Mouse (Mus musculus) liver, adult 2 months (tissue): ENCODE data around the gene Cdr2. TPM values are rescaled to one million over a fixed set of nuclear protein-coding genes. Genes with fewer than 3 reads are reported as not detected.

Source experiments
- DNase-seq: peaks from one replicate; pipeline ENCODE4 v3.0.0-alpha.2; 2011; ENCODE audit warnings: low read depth, low spot score; ENCODE audit errors: extremely low read depth
- H3K27ac ChIP-seq: fragments of 200-500 bp; replicated peaks from 2 replicates; pipeline ENCODE4 v1.5.1; 2012; ENCODE audit warnings: low read depth, mild to moderate bottlenecking, control low read depth, inconsistent platforms, low read length; ENCODE audit not compliant: insufficient read depth
- H3K27me3 ChIP-seq: fragments of 200-500 bp; 2 replicates; pipeline ENCODE4 v1.6.1; 2012; ENCODE audit warnings: mild to moderate bottlenecking, moderate library complexity, low read length, inconsistent platforms; ENCODE audit not compliant: control insufficient read depth, insufficient read depth
- H3K36me3 ChIP-seq: fragments of 200-500 bp; 2 replicates; pipeline ENCODE4 v1.6.1; 2012; ENCODE audit warnings: low read length, inconsistent platforms; ENCODE audit not compliant: control insufficient read depth, insufficient read depth
- H3K4me1 ChIP-seq: fragments of 200-500 bp; 2 replicates; pipeline ENCODE4 v1.6.1; 2011; ENCODE audit warnings: low read length; ENCODE audit not compliant: control insufficient read depth, insufficient read depth
- H3K4me3 ChIP-seq: fragments of 200-500 bp; 2 replicates; pipeline ENCODE4 v1.5.1; 2011; ENCODE audit warnings: low read depth, mild to moderate bottlenecking, control low read depth, low read length, moderate library complexity; ENCODE audit not compliant: insufficient read depth
- H3K79me2 ChIP-seq: fragments of 200-500 bp; 2 replicates; pipeline ENCODE4 v1.6.1; 2012; ENCODE audit warnings: inconsistent platforms, mild to moderate bottlenecking, low read length, moderate library complexity; ENCODE audit not compliant: control insufficient read depth, insufficient read depth
- H3K9ac ChIP-seq: fragments of 200-500 bp; 2 replicates; pipeline ENCODE4 v1.6.1; 2012; ENCODE audit warnings: low read depth, mild to moderate bottlenecking, control low read depth, inconsistent platforms, low read length
- CTCF ChIP-seq: fragments of 200-500 bp; IDR thresholded peaks from 2 replicates; pipeline ENCODE4 v1.5.1; 2011; ENCODE audit warnings: low read depth, low read length, control low read depth
- POLR2A ChIP-seq: fragments of 200-500 bp; IDR thresholded peaks from 2 replicates; pipeline ENCODE4 v1.6.1; 2011; ENCODE audit warnings: low read length, control low read depth; ENCODE audit not compliant: insufficient read depth; ENCODE audit errors: extremely low read depth
- WGBS: fragments of 180-500 bp; shearing (Covaris S2); methylation state at CpG from one replicate; pipeline ENCODE4 v1.1.7; 2018; 5-methylcytosine and 5-hydroxymethylcytosine counted together
- polyA plus RNA-seq: library from polyadenylated mRNA; depleted of rRNA; stranded (reverse); fragments of >200 nt; gene quantifications from 2 replicates; pipeline ENCODE4 v1.2.3, GENCODE M21; 2012
- total RNA-seq: library from RNA; depleted of rRNA; stranded (reverse); fragments of >200 nt; gene quantifications from 2 replicates; pipeline ENCODE4 v1.2.3, GENCODE M21; 2014

Cdr2 gene
- total and polyA plus RNA-seq, 2 experiments, result 0.49 to 0.74 TPM

- WGBS, result 82% methylated on average over 5 of the region's 5 CpGs
- no peaks in the 10 kb centered on the region for H3K79me2 ChIP-seq
- H3K27me3 ChIP-seq, result no peaks in the 10 kb centered on the region
- no peak for DNase-seq
- TF ChIP-seq CTCF (no peak), POLR2A (no peak)
- H3K27ac ChIP-seq, result no peak overlapping the region
- no peak overlapping the region for H3K9ac ChIP-seq
- H3K36me3 ChIP-seq, result peaks cover 48% of the 10 kb centered on the region
- H3K4me1 ChIP-seq, result no peaks in the 10 kb centered on the region
- no peak overlapping the region for H3K4me3 ChIP-seq
Observed at GRCm38 (mm10) chr7:120933680-120934195, 48.4 kb downstream of the Cdr2 start.

GRCm38 (mm10) chr7:120933110-120933509 lies 49.0 kb downstream of the Cdr2 start:
- Histone ChIP-seq H3K79me2 (no peaks in the 10 kb centered on the region), H3K9ac (no peak overlapping the region), H3K4me3 (no peak overlapping the region), H3K4me1 (no peaks in the 10 kb centered on the region), H3K27ac (no peak overlapping the region), H3K36me3 (peaks cover 51% of the 10 kb centered on the region), H3K27me3 (no peaks in the 10 kb centered on the region)
- DNase-seq, result no peak
- 90% methylated on average over 7 of the region's 7 CpGs for WGBS
- TF ChIP-seq POLR2A (no peak), CTCF (no peak)

GRCm38 (mm10) chr7:120918526-120918962 lies 63.6 kb downstream of the Cdr2 start:
- DNase-seq, result peak; percentile 90
- peak overlapping the region; percentile 72; the same call in 1 of the 2 replicates for H3K4me3 ChIP-seq
- H3K27ac ChIP-seq, result peak overlapping the region; percentile 70
- peak overlapping the region; percentile 91 for H3K9ac ChIP-seq
- H3K27me3 ChIP-seq, result no peaks in the 10 kb centered on the region
- TF ChIP-seq CTCF (no peak), POLR2A (no peak)
- H3K36me3 ChIP-seq, result 0 out of 2 replicates have a peak, but pooled peaks cover under 1% of the 10 kb centered on the region
- no peaks in the 10 kb centered on the region; the same call in 1 of the 2 replicates for H3K4me1 ChIP-seq
- 4% methylated on average over 10 of the region's 10 CpGs for WGBS
- peaks cover 9% of the 10 kb centered on the region; the same call in 1 of the 2 replicates for H3K79me2 ChIP-seq

GRCm38 (mm10) chr7:120917592-120918461 lies 64.3 kb downstream of the Cdr2 start, which contains the start of gene Polr3e:
Gene Polr3e (plus strand): TSS chr7:120917744.
- Histone ChIP-seq H3K79me2 (peaks cover 9% of the 10 kb centered on the region; the same call in 1 of the 2 replicates), H3K9ac (peak within 1 kb of the TSS; percentile 91), H3K4me3 (peak within 1 kb of the TSS; percentile 72), H3K4me1 (no peaks in the 10 kb centered on the region; the same call in 1 of the 2 replicates), H3K27me3 (no peaks in the 10 kb centered on the region), H3K36me3 (no peaks in the 10 kb centered on the region), H3K27ac (peak within 1 kb of the TSS; percentile 70)
- TF ChIP-seq POLR2A, result 0 out of 2 replicates have a peak, but pooled peaks have one; percentile 34
- TF ChIP-seq CTCF, result peak; percentile 87
- peak; percentile 81 for DNase-seq
- WGBS, result under 1% methylated on average over 102 of the region's 102 CpGs

GRCm38 (mm10) chr7:120917279-120917591 lies 64.9 kb downstream of the Cdr2 start:
- peak overlapping the region; percentile 43; the same call in 1 of the 2 replicates for H3K4me3 ChIP-seq
- no peaks in the 10 kb centered on the region for H3K36me3 ChIP-seq
- DNase-seq, result no peak
- H3K27ac ChIP-seq, result no peak overlapping the region
- no peak for TF ChIP-seq POLR2A
- no peak for TF ChIP-seq CTCF
- peaks cover 9% of the 10 kb centered on the region; the same call in 1 of the 2 replicates for H3K79me2 ChIP-seq
- H3K27me3 ChIP-seq, result no peaks in the 10 kb centered on the region
- no peaks in the 10 kb centered on the region; the same call in 1 of the 2 replicates for H3K4me1 ChIP-seq
- 3% methylated on average over 12 of the region's 12 CpGs for WGBS
- no peak overlapping the region for H3K9ac ChIP-seq

- Histone ChIP-seq H3K4me3 (no peak overlapping the region), H3K27ac (no peak overlapping the region), H3K36me3 (no peaks in the 10 kb centered on the region), H3K27me3 (no peaks in the 10 kb centered on the region), H3K4me1 (no peaks in the 10 kb centered on the region; the same call in 1 of the 2 replicates), H3K79me2 (peaks cover 9% of the 10 kb centered on the region; the same call in 1 of the 2 replicates), H3K9ac (no peak overlapping the region)
- 48% methylated on average over 11 of the region's 11 CpGs for WGBS
- no peak for DNase-seq
- TF ChIP-seq CTCF, result no peak
- no peak for TF ChIP-seq POLR2A
Observed at GRCm38 (mm10) chr7:120916262-120916875, 65.7 kb downstream of the Cdr2 start.
